Mouse (Mus musculus) kidney, postnatal 10 days (tissue): Measurements from ENCODE around the gene Kdm4c.
"Not testable (repeated sequence)": the region's sequence is repeated elsewhere in the genome, so short reads cannot be mapped to it uniquely, and the experiment has no call there.

ENCODE experiments used
- DNase-seq: peaks from one replicate; pipeline ENCODE4 v3.0.0; 2021; ENCODE audit warnings: mixed read lengths

Gene Kdm4c

GRCm38 (mm10) chr4:74315388-74315787 lies 73.1 kb downstream of the Kdm4c start:
- no peak for DNase-seq

GRCm38 (mm10) chr4:74319313-74319712 lies 77.0 kb downstream of the Kdm4c start:
- DNase-seq, result no peak

- DNase-seq, result no peak
Measured at GRCm38 (mm10) chr4:74357479-74357878, 115.2 kb downstream of the Kdm4c start.

GRCm38 (mm10) chr4:74360274-74360673 lies 118.0 kb downstream of the Kdm4c start:
- DNase-seq, result no peak

- DNase-seq, result no peak
Measured at GRCm38 (mm10) chr4:74386583-74386982, 144.3 kb downstream of the Kdm4c start.

- no peak for DNase-seq
Measured at GRCm38 (mm10) chr4:74393162-74393561, 150.9 kb downstream of the Kdm4c start.

GRCm38 (mm10) chr4:74396562-74396961 lies 154.3 kb downstream of the Kdm4c start:
- no peak for DNase-seq

- DNase-seq, result not testable (repeated sequence)
Measured at GRCm38 (mm10) chr4:74401617-74402313, 159.5 kb downstream of the Kdm4c start.

GRCm38 (mm10) chr4:74408731-74409130 lies 166.4 kb downstream of the Kdm4c start:
- no peak for DNase-seq

GRCm38 (mm10) chr4:74419794-74420193 lies 177.5 kb downstream of the Kdm4c start:
- DNase-seq, result no peak
